Mouse (Mus musculus): Measurements from ENCODE around the gene Astn2.
"Not testable (repeated sequence)": the region's sequence is repeated elsewhere in the genome, so short reads cannot be mapped to it uniquely, and the experiment has no call there.

Gene Astn2

DNA sequence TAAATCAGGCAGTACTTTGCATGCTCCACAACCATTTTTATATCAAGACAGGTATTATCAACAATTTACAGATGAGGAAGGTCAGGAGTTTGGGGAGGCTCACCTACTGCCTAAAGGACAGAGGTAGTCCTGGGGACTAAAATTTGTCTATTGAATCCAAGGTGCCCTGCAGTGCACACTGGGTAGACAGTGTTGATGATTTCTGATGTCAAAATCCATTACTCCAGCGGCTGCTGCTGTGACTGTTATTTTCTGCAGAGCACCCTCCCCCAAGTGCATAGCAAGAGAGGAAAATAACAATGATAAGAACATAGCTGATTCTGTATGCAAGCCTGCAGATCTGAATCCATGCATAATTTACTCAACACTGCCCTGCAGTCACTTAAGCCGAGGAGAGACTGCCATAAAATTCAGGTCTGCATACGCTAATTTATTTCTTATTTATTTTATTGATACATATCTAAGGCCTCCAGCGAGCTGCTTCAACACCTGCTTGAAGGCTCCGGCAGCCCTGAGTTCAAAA is 660.3 kb downstream of the Astn2 start:
- DNase-seq, result no peak

- DNase-seq, result no peak
These were observed 661.2 kb downstream of the Astn2 start for GRCm38 (mm10) chr4:65743160-65743691.

- DNase-seq, result no peak
These were observed 680.0 kb downstream of the Astn2 start for GRCm38 (mm10) chr4:65724414-65724813.

GRCm38 (mm10) chr4:65719610-65720009 is 684.8 kb downstream of the Astn2 start:
- no peak for DNase-seq

- DNase-seq, result no peak
These were observed 686.5 kb downstream of the Astn2 start for GRCm38 (mm10) chr4:65717899-65718298.

DNA sequence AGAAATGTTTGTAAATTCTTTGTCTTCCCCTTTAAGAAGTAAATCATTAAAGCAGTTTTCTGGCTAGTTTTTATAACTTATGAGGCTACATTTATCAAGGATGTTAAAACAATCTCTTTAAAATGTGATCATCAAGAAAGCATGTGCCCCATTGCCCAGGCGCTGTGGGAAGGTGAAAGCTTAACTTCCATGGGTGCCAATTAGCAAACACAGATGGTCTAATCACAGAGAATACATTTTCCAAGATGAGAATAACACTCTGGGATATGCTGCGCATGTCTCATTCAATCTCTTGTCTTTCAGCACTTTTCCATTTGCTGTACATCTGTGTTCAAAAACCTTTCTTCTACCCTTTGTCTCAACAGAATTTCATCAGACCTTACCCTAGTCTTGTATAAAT is 688.3 kb downstream of the Astn2 start:
- no peak for DNase-seq

- no peak for DNase-seq
These were observed 692.7 kb downstream of the Astn2 start for GRCm38 (mm10) chr4:65711678-65712077.

- no peak for DNase-seq
These were observed 693.8 kb downstream of the Astn2 start for GRCm38 (mm10) chr4:65710623-65711022.

- DNase-seq, result no peak
These were observed 702.6 kb downstream of the Astn2 start for GRCm38 (mm10) chr4:65701848-65702247.

DNA sequence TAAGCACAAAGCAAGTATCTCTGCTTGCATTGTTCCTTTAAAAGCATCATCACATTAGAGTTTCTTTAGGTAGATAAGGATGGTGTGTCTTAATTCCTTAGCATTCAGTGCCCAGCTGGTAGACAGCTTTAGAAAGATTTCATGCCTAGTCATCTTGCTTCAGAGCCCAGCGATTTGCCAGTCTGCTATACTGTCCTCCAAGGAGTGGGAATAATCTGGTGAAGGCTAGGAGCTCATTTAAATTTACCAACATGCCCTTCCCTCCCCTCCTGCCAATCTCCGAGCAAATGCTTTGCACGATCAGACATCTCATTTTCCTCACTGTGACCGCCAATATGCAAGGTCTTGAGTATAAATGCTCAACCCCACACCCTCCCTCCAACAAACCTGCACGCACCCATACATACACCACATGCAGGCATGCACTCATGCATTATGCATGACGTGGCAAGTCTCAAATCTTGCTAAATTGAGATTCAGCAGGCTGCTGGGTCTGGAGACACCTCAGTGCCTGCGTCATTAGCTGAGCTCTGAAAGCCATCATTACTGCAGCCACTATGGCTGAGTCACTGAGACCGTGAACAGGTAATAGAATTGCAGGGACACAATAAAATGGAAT is 704.6 kb downstream of the Astn2 start:
- DNase-seq, result no peak

GRCm38 (mm10) chr4:65695241-65695640 is 709.2 kb downstream of the Astn2 start:
- DNase-seq, result no peak

DNA sequence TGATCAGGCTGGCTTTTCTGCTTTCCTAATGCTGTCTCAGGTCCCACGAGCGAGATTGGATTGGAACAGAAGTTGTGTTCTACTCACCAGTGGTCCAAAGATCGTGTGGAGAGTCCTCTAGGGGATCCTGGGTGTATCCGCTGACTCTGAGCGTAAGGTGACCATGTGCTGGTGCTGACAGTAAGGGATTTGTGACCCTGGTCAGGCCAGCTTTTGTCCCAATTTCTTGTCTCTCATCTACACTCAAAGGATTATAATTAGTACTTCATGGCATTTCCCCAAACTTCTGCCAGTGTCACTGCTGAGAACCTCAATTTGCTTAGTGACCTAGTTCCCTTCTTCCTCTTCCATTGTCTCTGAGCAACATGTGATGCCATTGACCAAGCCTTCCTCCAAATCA is 710.4 kb downstream of the Astn2 start:
- no peak for DNase-seq

DNA sequence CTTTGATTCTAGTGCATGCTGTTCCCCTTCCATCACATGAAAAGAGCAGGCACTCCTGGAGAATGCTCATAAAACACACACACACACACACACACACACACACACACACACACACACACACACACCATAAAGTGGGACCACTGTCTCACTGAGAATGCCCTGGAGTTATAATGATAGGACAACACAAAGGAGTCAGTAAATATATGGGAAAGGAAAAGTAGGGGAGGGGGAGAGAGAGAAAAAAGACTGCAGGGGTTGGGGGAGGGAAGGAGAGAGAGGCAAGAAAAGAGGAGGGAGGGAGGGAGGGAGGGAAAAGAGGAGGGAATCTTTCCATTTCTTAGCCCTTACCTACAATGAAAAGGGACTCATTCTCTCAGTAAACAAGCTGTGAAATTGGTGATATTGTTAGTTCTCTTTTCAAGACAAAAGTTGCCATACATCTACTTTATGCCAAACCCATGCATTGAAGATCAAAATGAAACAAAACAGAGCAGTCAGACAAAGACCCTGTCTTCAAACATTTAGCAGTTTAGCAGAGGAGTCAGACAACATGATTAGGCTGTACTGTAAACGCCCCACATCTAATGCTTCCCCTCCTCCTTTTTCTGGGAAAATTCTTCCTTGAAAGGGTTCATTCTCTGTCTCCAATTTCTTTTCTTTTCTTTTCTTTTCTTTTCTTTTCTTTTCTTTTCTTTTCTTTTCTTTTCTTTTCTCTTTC is 717.2 kb downstream of the Astn2 start:
- no peak for DNase-seq

DNA sequence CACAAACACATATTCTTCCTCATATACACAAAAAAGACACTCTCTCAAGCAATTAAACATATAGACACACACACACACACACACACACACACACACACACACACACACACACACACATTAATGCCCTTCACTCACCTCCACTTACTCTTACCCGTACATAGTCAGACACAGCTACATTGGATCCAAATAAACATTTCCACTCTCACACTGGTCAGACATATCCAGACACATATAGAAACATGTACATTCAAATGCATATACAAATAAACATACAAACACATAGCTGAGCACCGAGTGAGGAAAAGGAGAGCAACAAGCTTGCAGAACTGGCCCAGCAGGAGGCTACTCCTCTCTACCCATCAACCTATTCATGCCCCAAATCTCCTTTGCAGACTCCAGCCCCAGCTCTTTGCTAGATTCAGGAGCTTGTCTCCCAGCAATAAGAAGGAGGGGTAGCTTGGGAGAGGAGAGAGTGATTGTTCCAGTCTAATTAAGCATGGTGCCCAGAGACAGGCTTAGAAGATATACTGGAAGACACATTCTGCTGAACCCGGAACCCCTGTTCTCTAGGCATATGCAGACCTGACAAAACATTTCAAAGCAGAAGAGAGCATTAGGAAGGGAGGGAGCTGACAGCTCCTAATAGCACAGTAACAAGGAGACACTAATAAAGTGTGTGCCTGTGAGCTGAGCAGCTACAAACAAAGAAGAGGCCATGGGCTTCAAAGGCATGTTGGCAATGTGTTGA is 718.0 kb downstream of the Astn2 start:
- no peak for DNase-seq

DNA sequence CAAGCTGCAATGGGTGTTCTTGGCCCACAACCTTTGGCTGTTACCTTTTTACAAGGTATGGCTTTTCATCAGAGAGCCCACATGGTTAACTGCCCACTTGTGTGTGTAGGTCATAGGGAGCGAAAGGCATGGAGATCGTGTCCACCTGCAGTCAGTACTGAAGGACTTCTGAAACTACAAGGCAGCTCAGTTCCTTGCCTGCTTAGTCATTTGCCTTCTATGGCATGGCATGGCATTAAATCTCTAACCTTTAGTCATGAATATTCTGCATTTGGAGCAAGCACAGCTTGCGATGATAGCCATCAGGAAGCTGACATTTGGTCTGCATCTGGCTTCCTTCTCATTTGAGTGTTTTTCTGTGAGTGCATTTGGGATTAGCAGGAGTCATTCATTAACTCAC is 720.0 kb downstream of the Astn2 start:
- no peak for DNase-seq

DNA sequence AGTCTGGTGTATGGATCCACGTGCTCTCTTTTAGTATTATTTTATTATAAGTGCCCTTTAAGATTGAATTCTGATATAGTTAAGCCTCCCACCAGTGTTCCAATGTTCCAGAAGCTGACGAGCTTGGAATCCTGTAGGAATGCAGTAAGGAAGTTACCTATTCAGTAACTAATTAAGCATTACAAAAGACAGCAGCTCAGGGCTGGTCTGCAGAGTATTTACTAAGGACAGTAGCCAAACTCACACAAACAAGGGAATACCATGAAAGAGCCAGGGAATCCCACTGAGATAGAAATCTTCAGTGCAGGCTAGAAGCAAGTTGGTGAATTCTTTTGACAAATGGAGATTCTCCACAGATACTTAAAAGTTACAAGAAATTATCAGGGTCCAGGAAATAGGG is 724.6 kb downstream of the Astn2 start:
- not testable (repeated sequence) for DNase-seq

DNA sequence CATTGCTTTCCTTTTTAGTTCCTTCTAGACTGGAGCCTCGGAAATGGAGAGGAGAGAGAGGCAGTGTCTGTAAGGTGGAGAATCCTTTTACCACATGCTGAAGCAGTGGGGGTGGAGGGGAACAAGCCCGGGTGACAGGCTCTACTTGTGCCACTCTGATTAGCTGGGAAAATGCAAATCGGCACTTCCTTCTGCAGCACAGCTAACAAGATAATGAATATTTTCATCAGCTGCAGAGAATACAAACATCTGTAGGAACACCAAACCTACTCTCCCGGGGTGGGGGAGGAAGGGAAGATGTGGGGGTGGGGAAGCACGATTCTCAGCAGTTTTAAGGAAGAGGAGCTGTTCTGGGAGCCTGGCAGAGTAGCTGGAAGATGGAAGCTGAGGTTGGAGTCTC is 725.5 kb downstream of the Astn2 start:
- DNase-seq, result no peak

DNA sequence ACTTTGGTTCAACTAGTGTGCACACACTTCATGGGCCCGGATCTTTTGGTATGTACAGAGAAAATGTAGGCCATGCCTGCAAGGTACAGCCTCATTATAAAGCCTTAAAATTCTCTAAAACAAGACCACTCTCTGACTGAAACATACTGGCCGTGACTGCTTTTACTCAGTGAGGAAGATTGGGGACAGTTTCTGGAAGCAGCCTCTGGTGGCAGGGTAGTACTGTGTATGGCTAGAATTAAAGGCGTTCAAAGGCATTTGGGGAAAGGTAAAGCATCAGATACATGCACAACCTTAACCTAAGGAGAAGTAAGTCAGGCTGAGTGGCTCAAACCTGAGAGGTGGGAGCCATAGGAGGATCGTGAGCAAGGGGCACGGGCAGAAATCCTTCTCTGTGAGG is 725.9 kb downstream of the Astn2 start:
- no peak for DNase-seq

GRCm38 (mm10) chr4:65674267-65674978 is 730.0 kb downstream of the Astn2 start:
- no peak for DNase-seq

DNA sequence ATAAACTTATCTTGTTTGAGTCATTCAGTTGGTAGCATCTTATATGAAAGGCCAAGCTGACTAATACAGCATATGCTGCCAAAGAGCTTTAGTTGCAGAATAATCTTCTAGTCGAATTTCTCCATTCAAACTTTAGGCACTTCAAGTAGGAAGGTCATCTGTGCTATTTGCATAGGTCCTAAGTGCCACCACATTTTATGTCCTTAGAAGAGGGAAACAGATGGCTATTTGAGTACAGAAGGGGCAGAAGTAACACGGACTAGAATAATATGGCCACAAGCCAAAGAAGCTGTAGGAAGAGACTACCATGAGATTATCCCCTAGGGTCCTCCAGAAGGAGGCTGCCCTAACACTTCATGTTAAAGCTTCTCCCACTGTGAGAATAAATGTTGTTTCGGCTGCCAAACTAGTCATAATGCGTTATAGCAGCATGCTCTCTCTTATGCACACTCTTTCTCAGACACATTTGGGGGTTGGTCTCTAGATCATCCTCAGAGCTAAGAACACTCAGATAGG is 730.9 kb downstream of the Astn2 start:
- no peak for DNase-seq

DNA sequence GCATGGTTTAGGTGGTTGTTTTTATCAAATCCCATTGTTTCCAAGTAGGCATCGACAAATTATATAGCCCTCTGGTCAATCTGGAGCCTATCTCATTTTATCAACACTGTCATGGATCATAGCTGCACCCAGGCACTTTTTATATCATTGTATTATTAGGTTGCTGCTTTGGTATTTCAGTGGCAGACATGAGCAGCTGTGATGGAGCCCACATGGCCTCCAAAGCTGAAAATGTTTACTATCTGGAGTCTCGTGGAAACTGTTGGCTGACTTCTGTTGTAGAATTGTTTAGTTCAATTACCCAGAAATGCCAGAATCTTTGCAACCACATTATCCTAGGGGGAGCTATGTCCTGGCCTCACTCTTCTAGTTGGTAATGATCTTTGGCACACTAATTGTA is 732.1 kb downstream of the Astn2 start:
- DNase-seq, result no peak

DNA sequence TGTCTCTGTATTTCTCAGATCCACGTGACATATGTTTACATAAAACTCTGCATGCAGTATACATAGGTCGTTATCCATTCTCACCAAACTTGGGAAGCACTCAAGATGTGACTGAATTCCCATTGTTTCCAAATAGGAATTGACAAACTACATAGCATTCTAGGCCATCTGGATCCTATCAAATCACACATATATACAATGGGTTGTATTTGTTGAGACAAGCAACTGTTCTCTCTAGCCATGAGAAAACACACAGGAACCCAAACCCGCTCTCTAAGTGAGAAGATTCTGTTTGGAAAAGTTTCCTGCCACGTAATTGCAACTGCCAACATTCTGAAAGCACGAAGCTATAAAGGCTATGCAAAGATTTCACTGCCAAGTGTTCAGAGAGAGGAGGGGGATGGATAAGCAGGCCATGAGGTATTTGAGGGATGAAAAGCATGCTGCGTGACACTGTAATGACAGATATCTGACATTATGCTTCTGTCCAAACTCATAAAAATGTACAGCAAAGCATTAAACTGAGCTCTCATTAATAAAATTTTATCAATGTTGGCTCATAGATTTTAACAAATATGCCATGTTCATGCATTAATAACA is 732.7 kb downstream of the Astn2 start:
- no peak for DNase-seq

Data from B cell, adult 2 months (primary cell).